Mouse (Mus musculus) cerebellum, adult 2 months (tissue): Measurements from ENCODE around the gene Hsd17b6. TPM values are rescaled to one million over a fixed set of nuclear protein-coding genes. Genes with fewer than 3 reads are reported as not detected.
"Not testable (repeated sequence)": the region's sequence is repeated elsewhere in the genome, so short reads cannot be mapped to it uniquely, and the experiment has no call there.

Experiments
- DNase-seq, 2 experiments: peaks; one replicate each; pipeline ENCODE4 v3.0.0; 2021
- H3K27ac ChIP-seq: fragments of 200-500 bp; 2 replicates; pipeline ENCODE4 v1.5.1; 2012; ENCODE audit warnings: low read length, control low read depth, inconsistent platforms; ENCODE audit not compliant: insufficient read depth
- H3K27me3 ChIP-seq: fragments of 200-500 bp; 2 replicates; pipeline ENCODE4 v1.6.1; 2012; ENCODE audit warnings: inconsistent platforms, mild to moderate bottlenecking, low read length, moderate library complexity; ENCODE audit not compliant: control insufficient read depth, insufficient read depth
- H3K4me1 ChIP-seq: fragments of 200-500 bp; 2 replicates; pipeline ENCODE4 v1.6.1; 2011; ENCODE audit warnings: low read length; ENCODE audit not compliant: control insufficient read depth, insufficient read depth
- H3K4me3 ChIP-seq: fragments of 200-500 bp; replicated peaks from 2 replicates; pipeline ENCODE3; 2011; ENCODE audit warnings: mild to moderate bottlenecking, low read depth, low read length, control low read depth; ENCODE audit not compliant: insufficient read depth
- CTCF ChIP-seq: fragments of 200-500 bp; IDR thresholded peaks from 2 replicates; pipeline ENCODE4 v1.5.1; 2011; ENCODE audit warnings: low read depth, mild to moderate bottlenecking, control low read depth, low read length, moderate library complexity, borderline replicate concordance; ENCODE audit not compliant: insufficient read depth
- POLR2A ChIP-seq: fragments of 200-500 bp; IDR thresholded peaks from 2 replicates; pipeline ENCODE4 v1.6.1; 2011; ENCODE audit warnings: low read length, control low read depth, borderline replicate concordance; ENCODE audit not compliant: insufficient read depth
- WGBS: fragments of 180-500 bp; shearing (Covaris S2); methylation state at CpG from one replicate; pipeline ENCODE4 v1.1.7; 2018; 5-methylcytosine and 5-hydroxymethylcytosine counted together
- polyA plus RNA-seq: library from polyadenylated mRNA; depleted of rRNA; stranded (reverse); fragments of >200 nt; gene quantifications from 2 replicates; pipeline ENCODE4 v1.2.3, GENCODE M21; 2012; rRNA removed

The Hsd17b6 gene
- polyA plus RNA-seq, result not detected in 2 replicates

DNA sequence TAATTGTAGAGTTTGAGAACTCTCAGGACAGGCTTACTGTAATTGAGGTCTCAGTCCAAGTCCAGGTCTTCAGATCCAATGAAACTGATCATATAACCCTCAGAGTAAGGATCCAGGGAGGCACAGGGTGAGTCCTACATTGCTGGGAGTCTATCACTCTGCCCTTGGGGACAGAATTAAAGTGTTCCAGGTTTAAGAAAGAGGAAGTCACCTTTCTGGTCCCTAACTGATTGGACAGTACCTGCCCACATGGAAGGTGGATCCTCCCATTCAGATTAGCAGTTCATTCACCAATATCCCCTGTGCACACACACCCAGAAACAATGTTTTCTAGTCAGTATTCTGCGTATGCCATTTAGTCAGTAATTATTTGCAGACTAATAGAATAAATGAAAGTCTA is at the start of gene Hsd17b6:
Hsd17b6 (minus strand) TSS at position 166 of the 400 bp plus-strand sequence.
- no peak within 1 kb of the TSS for H3K4me3 ChIP-seq
- DNase-seq, result no peak
- TF ChIP-seq CTCF (no peak), POLR2A (no peak)
- no peaks in the 10 kb centered on the region for H3K4me1 ChIP-seq
- no peaks in the 10 kb centered on the region for H3K27me3 ChIP-seq
- 93% methylated on average over 1 of the region's 1 CpGs for WGBS
- H3K27ac ChIP-seq, result no peak within 1 kb of the TSS

DNA sequence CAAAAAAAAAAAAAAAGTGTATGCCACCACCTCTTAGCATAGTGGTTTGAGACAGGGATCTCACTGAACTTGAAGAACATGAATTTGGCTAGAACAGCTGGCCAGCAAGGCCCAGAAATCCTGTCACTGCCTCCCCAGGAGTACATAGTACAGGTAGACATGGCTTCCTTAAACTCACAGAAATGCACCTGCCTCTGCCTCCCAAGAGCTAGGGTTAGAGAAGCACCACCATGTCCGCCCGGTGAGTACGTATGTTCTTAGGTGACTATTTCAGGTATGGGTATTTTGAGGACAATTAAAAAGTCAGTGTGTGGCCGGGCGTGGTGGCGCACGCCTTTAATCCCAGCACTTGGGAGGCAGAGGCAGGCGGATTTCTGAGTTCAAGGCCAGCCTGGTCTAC is 45.6 kb upstream of the Hsd17b6 start:
- TF ChIP-seq POLR2A (no peak), CTCF (no peak)
- Histone ChIP-seq H3K27me3 (no peaks in the 10 kb centered on the region), H3K4me3 (no peak overlapping the region), H3K4me1 (peaks cover 4% of the 10 kb centered on the region; the same call in 1 of the 2 replicates), H3K27ac (no peak overlapping the region)
- WGBS, result 94% methylated on average over 8 of the region's 8 CpGs
- DNase-seq, result no peak

DNA sequence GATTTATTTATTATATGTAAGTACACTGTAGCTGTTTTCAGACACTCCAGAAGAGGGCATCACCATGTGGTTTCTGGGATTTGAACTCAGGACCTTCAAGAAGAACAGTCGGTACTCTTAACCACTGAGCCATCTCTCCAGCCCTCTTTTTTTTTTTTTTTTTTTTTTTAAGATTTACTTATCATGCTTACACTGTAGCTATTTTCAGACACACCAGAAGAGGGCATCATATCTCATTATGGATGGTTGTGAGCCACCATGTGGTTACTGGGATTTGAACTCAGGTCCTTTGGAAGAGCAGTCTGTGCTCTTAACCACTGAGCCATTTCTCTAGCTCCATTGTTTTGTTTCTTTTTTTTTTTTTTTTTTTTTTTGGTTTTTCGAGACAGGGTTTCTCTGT is 44.7 kb upstream of the Hsd17b6 start:
- WGBS, result 94% methylated on average over 1 of the region's 2 CpGs
- not testable (repeated sequence) for H3K4me1 ChIP-seq, H3K27ac ChIP-seq, H3K4me3 ChIP-seq, H3K27me3 ChIP-seq, DNase-seq

DNA sequence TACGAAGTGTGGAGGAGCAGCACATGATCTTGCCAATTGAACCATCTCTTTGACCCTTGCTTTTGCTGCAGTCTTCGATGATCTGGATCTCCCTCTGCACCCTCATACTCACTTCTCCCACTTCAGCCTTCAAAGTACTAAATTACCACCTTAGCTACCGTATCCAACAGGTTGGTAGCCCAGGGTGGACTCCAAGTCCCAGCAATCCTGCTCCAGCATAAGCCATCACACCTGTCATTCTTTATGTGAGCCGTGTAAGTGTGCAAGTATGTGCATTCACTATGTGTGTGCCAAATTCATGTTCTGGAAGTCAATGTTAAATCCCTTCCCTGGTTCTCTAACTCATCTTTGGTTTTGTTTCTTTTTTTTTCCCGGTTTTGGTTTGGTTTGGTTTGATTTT is 44.2 kb upstream of the Hsd17b6 start:
- no peak for DNase-seq
- no peak for TF ChIP-seq POLR2A
- TF ChIP-seq CTCF, result no peak
- Histone ChIP-seq H3K4me3 (no peak overlapping the region), H3K27me3 (no peaks in the 10 kb centered on the region), H3K4me1 (no peaks in the 10 kb centered on the region), H3K27ac (no peak overlapping the region)
- 94% methylated on average over 5 of the region's 5 CpGs for WGBS

DNA sequence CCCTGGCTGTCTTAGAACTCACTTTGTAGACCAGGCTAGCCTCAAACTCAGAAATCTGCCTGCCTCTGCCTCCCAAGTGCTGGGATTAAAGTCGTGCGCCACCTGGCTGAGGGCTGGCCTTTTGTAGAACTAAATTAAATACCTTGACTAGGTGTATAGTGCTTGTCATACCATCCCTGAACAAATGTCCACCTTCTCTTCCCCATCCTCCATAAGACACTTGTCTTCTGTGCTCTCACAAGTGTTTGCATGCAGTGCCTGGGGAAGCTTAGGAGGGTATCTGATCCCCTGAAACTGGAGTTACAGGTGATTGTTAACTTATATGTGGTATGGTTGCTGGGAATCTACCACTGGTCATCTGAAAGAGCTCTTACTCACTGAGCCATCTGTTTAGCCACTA is 42.9 kb upstream of the Hsd17b6 start:
- no peak for DNase-seq
- Histone ChIP-seq H3K4me1 (no peaks in the 10 kb centered on the region), H3K27me3 (no peaks in the 10 kb centered on the region), H3K4me3 (no peak overlapping the region), H3K27ac (no peak overlapping the region)
- 88% methylated on average over 2 of the region's 2 CpGs for WGBS
- TF ChIP-seq POLR2A (no peak), CTCF (no peak)

DNA sequence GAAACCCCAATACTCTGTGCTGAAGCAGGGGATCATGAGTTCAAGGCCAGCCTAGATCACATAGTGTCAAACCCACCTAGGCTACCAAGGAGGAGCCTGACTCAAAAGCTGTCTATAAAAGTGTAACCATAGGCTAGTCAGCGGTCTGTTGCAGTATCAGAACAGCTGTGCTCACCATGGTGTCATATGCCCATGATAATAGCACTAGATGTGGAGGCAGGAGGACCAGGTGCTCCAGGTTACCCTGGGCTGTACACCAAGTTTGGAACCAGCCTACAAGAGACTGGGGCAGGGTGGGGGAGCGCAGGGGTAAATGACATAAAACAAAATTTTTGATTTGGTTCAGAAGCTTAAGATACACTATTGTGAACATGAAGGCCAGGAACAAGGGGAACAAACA is 42.3 kb upstream of the Hsd17b6 start:
- TF ChIP-seq POLR2A (no peak), CTCF (no peak)
- no peaks in the 10 kb centered on the region for H3K27me3 ChIP-seq
- no peaks in the 10 kb centered on the region; the same call in 1 of the 2 replicates for H3K4me1 ChIP-seq
- 91% methylated on average over 2 of the region's 2 CpGs for WGBS
- H3K4me3 ChIP-seq, result no peak overlapping the region
- H3K27ac ChIP-seq, result no peak overlapping the region
- no peak for DNase-seq

DNA sequence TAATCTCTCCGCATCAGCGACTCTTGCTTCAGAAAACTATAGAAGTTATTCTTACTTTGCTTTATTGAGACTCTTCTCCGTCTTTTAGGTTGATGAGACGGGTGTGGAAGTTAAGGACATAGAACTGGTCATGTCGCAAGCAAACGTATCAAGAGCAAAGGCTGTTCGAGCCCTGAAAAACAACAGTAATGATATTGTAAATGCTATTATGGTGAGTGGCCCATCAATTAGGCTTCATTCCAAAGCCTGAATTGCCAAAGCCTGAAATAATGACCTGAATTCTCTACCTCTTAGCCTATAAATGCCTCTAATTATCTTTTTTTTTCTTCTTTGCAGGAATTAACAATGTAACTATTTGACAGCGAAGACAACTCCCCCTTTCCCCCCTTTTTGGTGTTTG is 40.7 kb upstream of the Hsd17b6 start:
- H3K27me3 ChIP-seq, result no peaks in the 10 kb centered on the region
- no peak overlapping the region for H3K27ac ChIP-seq
- H3K4me3 ChIP-seq, result no peak overlapping the region
- H3K4me1 ChIP-seq, result no peaks in the 10 kb centered on the region; the same call in 1 of the 2 replicates
- no peak for DNase-seq
- WGBS, result 96% methylated on average over 8 of the region's 8 CpGs
- TF ChIP-seq POLR2A (no peak), CTCF (no peak)

DNA sequence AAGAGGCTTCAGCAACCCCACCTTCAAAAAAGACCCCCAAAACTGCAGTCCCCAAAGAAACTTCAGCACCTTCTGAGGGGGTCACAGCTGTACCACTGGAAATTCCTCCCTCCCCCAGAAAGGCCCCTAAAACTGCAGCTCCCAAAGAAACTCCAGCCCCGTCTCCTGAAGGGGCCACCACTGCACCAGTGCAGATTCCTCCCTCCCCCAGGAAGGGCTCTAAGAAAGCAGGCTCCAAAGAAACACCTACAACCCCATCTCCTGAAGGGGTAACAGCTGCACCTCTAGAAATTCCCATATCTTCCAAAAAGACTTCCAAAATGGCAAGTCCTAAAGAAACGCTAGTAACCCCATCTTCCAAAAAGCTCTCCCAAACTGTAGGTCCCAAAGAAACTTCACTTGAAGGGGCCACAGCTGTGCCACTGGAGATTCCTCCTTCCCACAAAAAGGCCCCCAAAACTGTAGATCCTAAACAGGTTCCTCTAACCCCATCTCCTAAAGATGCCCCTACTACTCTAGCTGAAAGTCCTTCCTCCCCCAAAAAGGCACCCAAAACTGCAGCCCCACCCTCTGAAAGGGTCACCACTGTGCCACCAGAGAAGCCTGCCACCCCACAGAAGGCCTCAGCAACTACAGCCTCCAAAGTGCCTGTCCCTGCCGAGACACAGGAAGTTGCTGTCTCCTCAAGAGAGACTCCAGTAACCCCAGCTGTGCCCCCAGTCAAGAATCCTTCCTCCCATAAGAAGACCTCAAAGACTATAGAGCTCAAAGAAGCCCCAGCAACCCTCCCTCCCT is 35.8 kb upstream of the Hsd17b6 start:
- no peak overlapping the region for H3K27ac ChIP-seq
- WGBS, result 55% methylated on average over 3 of the region's 3 CpGs
- no peak for DNase-seq
- TF ChIP-seq CTCF (no peak), POLR2A (no peak)
- H3K27me3 ChIP-seq, result no peaks in the 10 kb centered on the region
- no peak overlapping the region for H3K4me3 ChIP-seq
- peaks cover 3% of the 10 kb centered on the region for H3K4me1 ChIP-seq
